Mouse (Mus musculus): ENCODE measurements around the gene Corin. TPM values are rescaled to one million over a fixed set of nuclear protein-coding genes. Genes with fewer than 3 reads are reported as not detected.
A peak's percentile ranks its signal among the peaks of the same experiment; 100 is the strongest.

Gene Corin
- total RNA-seq, 2 experiments from 2014 or later: 0.29 to 0.42 TPM

- intact Hi-C loops (cut with DNase I; ENCODE audit: low total_unique reads): no loop called here
- DNase-seq: no peak
Measured at GRCm38 (mm10) chr5:72446104-72446503, 58.2 kb downstream of the Corin start.

GRCm38 (mm10) chr5:72443946-72444345, 60.3 kb downstream of the Corin start:
- DNase-seq: peak; percentile 4
- intact Hi-C loops (cut with DNase I; ENCODE audit: low total_unique reads): no loop called here

- no peak for DNase-seq
- intact Hi-C loops (cut with DNase I; ENCODE audit: low total_unique reads): no loop called here
Measured at GRCm38 (mm10) chr5:72443007-72443406, 61.3 kb downstream of the Corin start.

- intact Hi-C loops (cut with DNase I; ENCODE audit: low total_unique reads): no loop called here
- DNase-seq: no peak
Measured at GRCm38 (mm10) chr5:72441181-72441580, 63.1 kb downstream of the Corin start.

- DNase-seq: no peak
- intact Hi-C loops (cut with DNase I; ENCODE audit: low total_unique reads): no loop called here
Measured at GRCm38 (mm10) chr5:72435085-72435484, 69.2 kb downstream of the Corin start.

- intact Hi-C loops (cut with DNase I; ENCODE audit: low total_unique reads): no loop called here
Measured at GRCm38 (mm10) chr5:72431856-72432255, 72.4 kb downstream of the Corin start.

GRCm38 (mm10) chr5:72427556-72427955, 76.7 kb downstream of the Corin start:
- DNase-seq: no peak
- intact Hi-C loops (cut with DNase I; ENCODE audit: low total_unique reads): no loop called here

More at GRCm38 (mm10) chr5:72431856-72432255, 72.4 kb downstream of the Corin start:
- DNase-seq: no peak

GRCm38 (mm10) chr5:72425342-72426010, 78.8 kb downstream of the Corin start:
- DNase-seq: no peak
- intact Hi-C loops (cut with DNase I; ENCODE audit: low total_unique reads): no loop called here

- intact Hi-C loops (cut with DNase I; ENCODE audit: low total_unique reads): no loop called here
Measured at GRCm38 (mm10) chr5:72411874-72412329, 92.4 kb downstream of the Corin start.

GRCm38 (mm10) chr5:72410841-72411240, 93.4 kb downstream of the Corin start:
- intact Hi-C loops (cut with DNase I; ENCODE audit: low total_unique reads): no loop called here
- no peak for DNase-seq

More at GRCm38 (mm10) chr5:72411874-72412329, 92.4 kb downstream of the Corin start:
- DNase-seq: no peak

GRCm38 (mm10) chr5:72403376-72403775, 100.9 kb downstream of the Corin start:
- intact Hi-C loops (cut with DNase I; ENCODE audit: low total_unique reads): no loop called here

GRCm38 (mm10) chr5:72402913-72403312, 101.4 kb downstream of the Corin start:
- intact Hi-C loops (cut with DNase I; ENCODE audit: low total_unique reads): no loop called here
- DNase-seq: no peak

More at GRCm38 (mm10) chr5:72403376-72403775, 100.9 kb downstream of the Corin start:
- no peak for DNase-seq

- intact Hi-C loops (cut with DNase I; ENCODE audit: low total_unique reads): no loop called here
- no peak for DNase-seq
Measured at GRCm38 (mm10) chr5:72401778-72402177, 102.5 kb downstream of the Corin start.

- intact Hi-C loops (cut with DNase I; ENCODE audit: low total_unique reads): no loop called here
- no peak for DNase-seq
Measured at GRCm38 (mm10) chr5:72401251-72401650, 103.0 kb downstream of the Corin start.

GRCm38 (mm10) chr5:72382148-72382547, 122.1 kb downstream of the Corin start:
- no peak for DNase-seq
- intact Hi-C loops (cut with DNase I; ENCODE audit: low total_unique reads): no loop called here

GRCm38 (mm10) chr5:72380616-72381015, 123.7 kb downstream of the Corin start:
- DNase-seq: no peak
- intact Hi-C loops (cut with DNase I; ENCODE audit: low total_unique reads): no loop called here

GRCm38 (mm10) chr5:72368004-72368403, 136.3 kb downstream of the Corin start:
- no peak for DNase-seq
- intact Hi-C loops (cut with DNase I; ENCODE audit: low total_unique reads): no loop called here

- intact Hi-C loops (cut with DNase I; ENCODE audit: low total_unique reads): no loop called here
- DNase-seq: no peak
Measured at GRCm38 (mm10) chr5:72365801-72366200, 138.5 kb downstream of the Corin start.

GRCm38 (mm10) chr5:72363838-72364237, 140.4 kb downstream of the Corin start:
- no peak for DNase-seq
- intact Hi-C loops (cut with DNase I; ENCODE audit: low total_unique reads): no loop called here

- no peak for DNase-seq
- intact Hi-C loops (cut with DNase I; ENCODE audit: low total_unique reads): loop anchor here (5.0 kb wide), 2 partner anchors 154 to 359 kb away; no protein-coding TSS in a partner anchor
Measured at GRCm38 (mm10) chr5:72353746-72354145, 150.5 kb downstream of the Corin start.

GRCm38 (mm10) chr5:72350081-72350758, 154.1 kb downstream of the Corin start:
- DNase-seq: no peak
- intact Hi-C loops (cut with DNase I; ENCODE audit: low total_unique reads): loop anchor here (5.0 kb wide), 2 partner anchors 157 to 362 kb away; no protein-coding TSS in a partner anchor
